Comparison of ENCODE assay signal across 24 mouse cellular contexts in the genomic region with DNA sequence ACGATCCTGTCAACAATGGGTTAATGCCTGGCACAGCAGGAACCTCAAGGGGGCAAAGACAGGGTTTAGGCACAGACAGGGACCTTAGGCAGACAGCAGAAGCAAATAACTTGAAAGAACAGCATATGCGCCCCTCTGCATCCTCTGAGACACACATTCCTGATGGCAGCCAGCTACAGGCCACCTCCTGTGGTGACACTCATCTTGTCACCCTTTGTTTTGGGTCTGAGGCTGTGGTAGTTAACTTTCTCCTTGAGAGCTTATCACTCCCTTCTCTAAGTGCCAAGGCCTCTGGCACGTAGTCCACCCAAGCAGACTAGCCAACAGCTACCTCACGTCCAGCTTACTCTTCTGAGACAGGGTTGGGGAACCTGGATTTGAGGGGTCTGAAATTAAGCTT. TPM values are rescaled to one million over a fixed set of nuclear protein-coding genes. Genes with fewer than 3 reads are reported as not detected.
DNase-seq lines count a peak whose midpoint lies in the region; ATAC-seq lines count a peak whose summit lies in the region.
"Had no signal": no experiment of that assay in that cellular context is flagged by ENCODE, and none has a peak within 500 bp of the region (broad histone marks: within the 10 kb centered on the region; RNA-seq: fewer than 3 reads in every experiment).

No protein-coding gene starts in this region.

- H3K4me3 ChIP-seq in heart, embryonic 12.5 days = no peak overlapping the region
- no peak overlapping the region for H3K4me3 ChIP-seq in midbrain, embryonic 11.5 days (ENCODE audit: low read depth, low read length)
- no peak overlapping the region for H3K4me3 ChIP-seq in midbrain, embryonic 10.5 days
- H3K4me3 ChIP-seq: embryonic facial prominence, embryonic 10.5 days; embryonic facial prominence, embryonic 12.5 days; forebrain, embryonic 13.5 days; forebrain, embryonic 15.5 days had no signal

- H3K36me3 ChIP-seq in heart, embryonic 12.5 days = no peaks in the 10 kb centered on the region
- H3K36me3 ChIP-seq in midbrain, embryonic 11.5 days (ENCODE audit: control insufficient read depth, insufficient read depth, low read length) = no peaks in the 10 kb centered on the region
- no peaks in the 10 kb centered on the region for H3K36me3 ChIP-seq in midbrain, embryonic 10.5 days
- H3K36me3 ChIP-seq: embryonic facial prominence, embryonic 10.5 days; embryonic facial prominence, embryonic 12.5 days; forebrain, embryonic 15.5 days had no signal

- WGBS in heart, embryonic 12.5 days = 44% methylated on average over 4 of the region's 4 CpGs
- WGBS in midbrain, embryonic 11.5 days = 34% methylated on average over 4 of the region's 4 CpGs
- 32% methylated on average over 4 of the region's 4 CpGs for WGBS in midbrain, embryonic 10.5 days

- peaks cover 6% of the 10 kb centered on the region; the same call in 1 of the 2 replicates for H3K4me1 ChIP-seq in heart, embryonic 12.5 days (replicated peaks)
- 0 out of 2 replicates have a peak, but pooled peaks cover 3% of the 10 kb centered on the region for H3K4me1 ChIP-seq in midbrain, embryonic 11.5 days (ENCODE audit: control insufficient read depth, insufficient read depth, low read length)
- peaks cover 20% of the 10 kb centered on the region for H3K4me1 ChIP-seq in midbrain, embryonic 10.5 days
- H3K4me1 ChIP-seq: embryonic facial prominence, embryonic 12.5 days had no signal

- peaks cover 29% of the 10 kb centered on the region for H3K27me3 ChIP-seq in heart, embryonic 12.5 days (replicated peaks)
- no peaks in the 10 kb centered on the region for H3K27me3 ChIP-seq in midbrain, embryonic 11.5 days (ENCODE audit: control insufficient read depth, insufficient read depth, low read length)
- 0 out of 2 replicates have a peak, but pooled peaks cover 13% of the 10 kb centered on the region for H3K27me3 ChIP-seq in midbrain, embryonic 10.5 days (ENCODE audit: low read depth, poor library complexity, severe bottlenecking)

- H3K9me3 ChIP-seq in heart, embryonic 12.5 days (replicated peaks) = peaks cover 5% of the 10 kb centered on the region; the same call in 1 of the 2 replicates
- H3K9me3 ChIP-seq in midbrain, embryonic 11.5 days (ENCODE audit: control insufficient read depth, low read length) = no peaks in the 10 kb centered on the region
- H3K9me3 ChIP-seq in midbrain, embryonic 10.5 days (replicated peaks) = no peaks in the 10 kb centered on the region
- H3K9me3 ChIP-seq: embryonic facial prominence, embryonic 10.5 days; embryonic facial prominence, embryonic 12.5 days; forebrain, embryonic 13.5 days; forebrain, embryonic 15.5 days had no signal

- DNase-seq in heart, adult 11 months = peak; percentile 61
- peak; percentile 62 for DNase-seq in midbrain, embryonic 11.5 days (ENCODE audit: low spot score, missing footprints)
- no peak for DNase-seq in midbrain, embryonic 10.5 days (ENCODE audit: low spot score)
- no peak for DNase-seq in adrenal gland, postnatal 4 days (ENCODE audit: low spot score in 2 of 2)
- DNase-seq: adrenal gland, adult 2 months; adrenal gland, postnatal 10 days; adrenal gland, postnatal 25 days; B cell, adult 2 months; cerebellum, adult 11-12 months; cerebellum, adult 2 months; cerebellum, adult 9-10 months; cerebellum, postnatal 10 days; cerebellum, postnatal 25 days; forebrain, postnatal 0 days had no signal

- ATAC-seq in heart, embryonic 12.5 days (ENCODE audit: insufficient number of reproducible peaks, low FRiP score) = no peak
- no peak for ATAC-seq in midbrain, embryonic 11.5 days (ENCODE audit: low FRiP score)
- ATAC-seq: CD4-positive, CD25-positive, alpha-beta regulatory T cell, adult 4 months; forebrain, embryonic 13.5 days; forebrain, embryonic 15.5 days; forebrain, postnatal 0 days had no signal

- H3K9ac ChIP-seq in heart, embryonic 12.5 days = no peak overlapping the region
- H3K9ac ChIP-seq in midbrain, embryonic 11.5 days (ENCODE audit: low read length) = no peak overlapping the region
- H3K9ac ChIP-seq: embryonic facial prominence, embryonic 12.5 days; forebrain, embryonic 13.5 days; forebrain, embryonic 15.5 days; forebrain, postnatal 0 days had no signal

- H3K27ac ChIP-seq in heart, embryonic 12.5 days (ENCODE audit: poor library complexity, severe bottlenecking) = no peak overlapping the region
- no peak overlapping the region for H3K27ac ChIP-seq in midbrain, embryonic 11.5 days (ENCODE audit: low read depth, low read length)
- H3K27ac ChIP-seq in midbrain, embryonic 10.5 days (replicated peaks) = no peak overlapping the region
- H3K27ac ChIP-seq: embryonic facial prominence, embryonic 10.5 days; embryonic facial prominence, embryonic 12.5 days; forebrain, embryonic 13.5 days; forebrain, embryonic 15.5 days had no signal

- H3K4me2 ChIP-seq in heart, embryonic 12.5 days = no peak overlapping the region
- H3K4me2 ChIP-seq in midbrain, embryonic 11.5 days = no peak overlapping the region
- H3K4me2 ChIP-seq: embryonic facial prominence, embryonic 12.5 days; forebrain, embryonic 13.5 days; forebrain, embryonic 15.5 days had no signal

RNA-seq across cellular contexts. Expression of a gene that starts 15.9 kb away (rescaled TPM):
- polyA plus RNA-seq in heart, embryonic 12.5 days (2016; fragmentation: Nextera tagmentation; extraction: Ambion mirVana) = 0.33 and 0.50 TPM in 2 replicates
- 0.36 and 0.41 TPM in 2 replicates for polyA plus RNA-seq in midbrain, embryonic 11.5 days (2014; fragmentation: Nextera tagmentation; extraction: Ambion mirVana)
- 0.26 and 0.43 TPM in 2 replicates for polyA plus RNA-seq in midbrain, embryonic 10.5 days (2016; fragmentation: Nextera tagmentation; extraction: Ambion mirVana)
- total RNA-seq in adrenal gland, postnatal 4 days (2021) = under 1 TPM; 0.28 to 0.40 TPM
- total RNA-seq: MEL had no signal

RNA-seq across cellular contexts. Expression of a gene that starts 31.4 kb away (rescaled TPM):
- polyA plus RNA-seq in heart, embryonic 12.5 days (2016; fragmentation: Nextera tagmentation; extraction: Ambion mirVana) = 95.0 and 103 TPM in 2 replicates
- 97.1 and 110 TPM in 2 replicates for polyA plus RNA-seq in midbrain, embryonic 11.5 days (2014; fragmentation: Nextera tagmentation; extraction: Ambion mirVana)
- polyA plus RNA-seq in midbrain, embryonic 10.5 days (2016; fragmentation: Nextera tagmentation; extraction: Ambion mirVana) = 142 and 145 TPM in 2 replicates
- 100 to 1,000 TPM; 133 to 143 TPM for total RNA-seq in adrenal gland, postnatal 4 days (2021)

RNA-seq across cellular contexts. Expression of a gene that starts 35.7 kb away (rescaled TPM):
- not detected in 2 replicates for polyA plus RNA-seq in heart, embryonic 12.5 days (2016; fragmentation: Nextera tagmentation; extraction: Ambion mirVana)
- polyA plus RNA-seq in midbrain, embryonic 11.5 days (2014; fragmentation: Nextera tagmentation; extraction: Ambion mirVana) = 0.23 TPM in 1 of 2 replicates, not detected in the other
- 0.10 and 0.24 TPM in 2 replicates for polyA plus RNA-seq in midbrain, embryonic 10.5 days (2016; fragmentation: Nextera tagmentation; extraction: Ambion mirVana)
- not detected for total RNA-seq in adrenal gland, postnatal 4 days (2021)
- total RNA-seq: adrenal gland, adult 2 months; adrenal gland, postnatal 10 days; adrenal gland, postnatal 25 days; CH12.LX; ES-E14; forebrain, postnatal 0 days; MEL had no signal
- polyA plus RNA-seq: adrenal gland, adult 2 months; CD4-positive, CD25-positive, alpha-beta regulatory T cell, adult 4 months; embryonic facial prominence, embryonic 10.5 days; embryonic facial prominence, embryonic 12.5 days; embryonic facial prominence, embryonic 14.5 days; forebrain, embryonic 13.5 days had no signal

RNA-seq across cellular contexts. Expression of a gene that starts 54.4 kb away (rescaled TPM):
- 1,063 and 1,083 TPM in 2 replicates for polyA plus RNA-seq in heart, embryonic 12.5 days (2016; fragmentation: Nextera tagmentation; extraction: Ambion mirVana)
- polyA plus RNA-seq in midbrain, embryonic 11.5 days (2014; fragmentation: Nextera tagmentation; extraction: Ambion mirVana) = 466 and 531 TPM in 2 replicates
- polyA plus RNA-seq in midbrain, embryonic 10.5 days (2016; fragmentation: Nextera tagmentation; extraction: Ambion mirVana) = 531 and 539 TPM in 2 replicates
- 100 to 1,000 TPM; 707 to 717 TPM for total RNA-seq in adrenal gland, postnatal 4 days (2021)

Comparison
In these comparisons a context has a peak if more than half of its experiments do, and no peak if none do; other contexts are left out.
1. DNase-seq: peak in heart, adult 11 months (single experiment) and midbrain, embryonic 11.5 days (single experiment); none in midbrain, embryonic 10.5 days (single experiment) and adrenal gland, postnatal 4 days (0 of 2).